Mouse (Mus musculus): ENCODE results near the gene Exo5. TPM values are rescaled to one million over a fixed set of nuclear protein-coding genes. Genes with fewer than 3 reads are reported as not detected.
A peak's percentile ranks its signal among the peaks of the same experiment; 100 is the strongest.

The Exo5 gene
- total and polyA plus RNA-seq, 2 experiments: 1.4 to 5.4 TPM

- Histone ChIP-seq H3K36me3 (ENCODE audit: control insufficient read depth, insufficient read depth, low read length) (no peaks in the 10 kb centered on the region), H3K4me3 (ENCODE audit: insufficient read depth, low read depth, low read length) (no peak overlapping the region), H3K27me3 (ENCODE audit: control insufficient read depth, insufficient read depth, low read length) (no peaks in the 10 kb centered on the region), H3K79me2 (ENCODE audit: control insufficient read depth, insufficient read depth, low read length) (no peaks in the 10 kb centered on the region), H3K9ac (ENCODE audit: low read depth, low read length) (no peak overlapping the region), H3K4me1 (ENCODE audit: control insufficient read depth, insufficient read depth, low read length) (no peaks in the 10 kb centered on the region), H3K27ac (replicated peaks; ENCODE audit: insufficient read depth, low read depth, low read length) (no peak overlapping the region)
- TF ChIP-seq POLR2A (IDR thresholded peaks at IDR 0.05; ENCODE audit: extremely low read depth, insufficient read depth, low read length) (no peak), CTCF (IDR thresholded peaks at IDR 0.05; ENCODE audit: low read depth, low read length) (peak; percentile 32; the same call in 1 of the 2 replicates)
- DNase-seq (ENCODE audit: extremely low read depth, low read depth, low spot score): peak; percentile 25
- 29% methylated on average over 8 of the region's 8 CpGs for whole genome bisulfite sequencing
These were observed 37.3 kb downstream of the Exo5 start for GRCm38 (mm10) chr4:120887381-120888112.

DNA sequence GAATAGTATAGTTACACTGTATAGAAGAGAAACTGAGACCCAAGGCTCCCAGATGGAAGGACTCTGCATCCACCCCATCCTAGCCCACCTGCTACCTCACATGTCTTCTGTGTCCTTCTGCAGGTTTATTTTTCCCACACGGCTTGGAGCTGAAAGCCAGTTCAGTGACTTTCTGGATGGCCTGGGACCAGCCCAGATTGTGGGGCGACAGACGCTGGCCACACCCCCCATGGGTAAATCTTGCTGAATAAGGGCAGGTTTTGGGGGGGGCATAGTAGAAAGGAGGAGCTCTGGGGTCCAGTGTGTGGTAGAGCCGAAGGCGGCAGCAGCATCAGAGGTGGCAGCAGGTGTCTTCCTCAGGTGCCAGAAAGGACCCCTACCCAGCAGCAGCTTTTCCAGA lies 38.0 kb downstream of the Exo5 start:
- no peak for TF ChIP-seq POLR2A (IDR thresholded peaks at IDR 0.05; ENCODE audit: extremely low read depth, insufficient read depth, low read length)
- TF ChIP-seq CTCF (IDR thresholded peaks at IDR 0.05; ENCODE audit: low read depth, low read length): no peak
- Histone ChIP-seq H3K36me3 (ENCODE audit: control insufficient read depth, insufficient read depth, low read length) (no peaks in the 10 kb centered on the region), H3K27ac (replicated peaks; ENCODE audit: insufficient read depth, low read depth, low read length) (no peak overlapping the region), H3K27me3 (ENCODE audit: control insufficient read depth, insufficient read depth, low read length) (no peaks in the 10 kb centered on the region), H3K4me1 (ENCODE audit: control insufficient read depth, insufficient read depth, low read length) (no peaks in the 10 kb centered on the region), H3K79me2 (ENCODE audit: control insufficient read depth, insufficient read depth, low read length) (no peaks in the 10 kb centered on the region), H3K4me3 (ENCODE audit: insufficient read depth, low read depth, low read length) (no peak overlapping the region), H3K9ac (ENCODE audit: low read depth, low read length) (no peak overlapping the region)
- 87% methylated on average over 5 of the region's 5 CpGs for WGBS
- DNase-seq (ENCODE audit: extremely low read depth, low read depth, low spot score): no peak

DNA sequence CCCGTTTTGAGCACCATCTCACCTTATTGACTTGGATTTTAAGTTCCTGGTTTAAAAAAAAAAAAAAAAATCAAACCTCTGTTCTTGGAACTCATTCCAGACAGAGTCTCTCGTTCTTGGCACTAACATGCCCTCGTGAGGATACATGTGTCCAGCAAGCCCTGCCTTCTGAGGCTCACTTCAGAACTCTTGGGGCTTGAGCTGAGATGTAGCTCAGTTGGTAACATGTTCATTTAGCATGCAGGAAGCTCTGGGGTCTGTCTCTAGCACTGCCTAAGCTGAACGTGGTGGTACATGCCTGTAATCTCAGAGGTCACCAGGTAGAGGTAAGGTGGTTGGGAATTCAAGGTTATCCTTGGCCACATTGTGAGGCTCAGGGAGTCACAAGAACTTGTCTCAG lies 38.7 kb downstream of the Exo5 start:
- Histone ChIP-seq H3K4me3 (ENCODE audit: insufficient read depth, low read depth, low read length) (no peak overlapping the region), H3K36me3 (ENCODE audit: control insufficient read depth, insufficient read depth, low read length) (no peaks in the 10 kb centered on the region), H3K79me2 (ENCODE audit: control insufficient read depth, insufficient read depth, low read length) (no peaks in the 10 kb centered on the region), H3K27ac (replicated peaks; ENCODE audit: insufficient read depth, low read depth, low read length) (no peak overlapping the region), H3K27me3 (ENCODE audit: control insufficient read depth, insufficient read depth, low read length) (no peaks in the 10 kb centered on the region), H3K4me1 (ENCODE audit: control insufficient read depth, insufficient read depth, low read length) (no peaks in the 10 kb centered on the region), H3K9ac (ENCODE audit: low read depth, low read length) (no peak overlapping the region)
- TF ChIP-seq CTCF (IDR thresholded peaks at IDR 0.05; ENCODE audit: low read depth, low read length): no peak
- no peak for TF ChIP-seq POLR2A (IDR thresholded peaks at IDR 0.05; ENCODE audit: extremely low read depth, insufficient read depth, low read length)
- WGBS: 24% methylated on average over 4 of the region's 4 CpGs
- peak; percentile 24 for DNase-seq (ENCODE audit: extremely low read depth, low read depth, low spot score)

DNA sequence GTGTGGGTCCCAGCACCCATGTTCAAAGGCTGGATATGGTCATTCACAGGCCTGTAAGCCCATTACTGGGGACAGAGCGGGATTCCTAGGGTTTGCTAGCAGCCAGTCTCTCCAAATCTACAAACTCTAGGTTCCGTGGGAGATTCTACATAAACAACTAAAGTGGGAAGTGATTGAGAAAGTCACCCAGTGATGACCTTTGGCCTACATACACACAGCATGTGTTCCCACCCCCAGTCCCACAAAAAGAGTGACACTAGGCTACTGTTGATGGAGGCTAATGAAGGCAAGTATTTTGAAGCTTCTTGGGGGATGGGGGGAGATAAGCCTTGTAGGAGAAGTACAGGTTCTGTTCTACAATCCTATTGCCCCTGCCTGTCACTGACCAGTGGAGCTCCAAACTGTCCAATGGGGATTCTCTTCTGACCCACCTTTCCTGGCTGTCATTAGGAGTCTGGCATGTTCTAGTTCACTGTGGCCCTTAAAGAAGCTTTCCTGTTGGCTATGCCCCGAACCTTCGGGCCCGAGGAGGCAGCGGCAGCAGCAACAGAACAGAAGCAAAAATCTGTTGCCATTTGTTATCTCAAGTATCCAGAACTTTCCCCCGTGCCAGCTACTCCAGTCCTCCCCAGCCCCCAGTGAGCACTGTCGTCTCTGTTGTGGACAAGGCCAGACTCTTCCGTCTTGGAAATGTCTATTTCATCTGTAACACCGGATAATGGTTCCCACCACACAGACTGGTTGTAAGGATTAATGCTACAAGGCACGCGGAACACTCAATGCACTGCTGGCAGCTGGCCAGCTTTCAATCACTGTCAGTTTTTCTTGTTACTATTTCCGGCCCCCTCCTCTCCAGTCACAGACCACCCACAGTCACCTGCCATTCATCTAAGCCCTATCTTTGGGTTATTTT lies 39.4 kb downstream of the Exo5 start:
- no peak overlapping the region for H3K9ac ChIP-seq (ENCODE audit: low read depth, low read length)
- H3K4me1 ChIP-seq (ENCODE audit: control insufficient read depth, insufficient read depth, low read length): no peaks in the 10 kb centered on the region
- no peaks in the 10 kb centered on the region for H3K36me3 ChIP-seq (ENCODE audit: control insufficient read depth, insufficient read depth, low read length)
- TF ChIP-seq POLR2A (IDR thresholded peaks at IDR 0.05; ENCODE audit: extremely low read depth, insufficient read depth, low read length): no peak
- no peak for TF ChIP-seq CTCF (IDR thresholded peaks at IDR 0.05; ENCODE audit: low read depth, low read length)
- 57% methylated on average over 13 of the region's 13 CpGs for WGBS
- peak; percentile 12 for DNase-seq (ENCODE audit: extremely low read depth, low read depth, low spot score)
- H3K27ac ChIP-seq (replicated peaks; ENCODE audit: insufficient read depth, low read depth, low read length): no peak overlapping the region
- H3K79me2 ChIP-seq (ENCODE audit: control insufficient read depth, insufficient read depth, low read length): no peaks in the 10 kb centered on the region
- no peaks in the 10 kb centered on the region for H3K27me3 ChIP-seq (ENCODE audit: control insufficient read depth, insufficient read depth, low read length)
- no peak overlapping the region for H3K4me3 ChIP-seq (ENCODE audit: insufficient read depth, low read depth, low read length)

- DNase-seq (ENCODE audit: extremely low read depth, low read depth, low spot score): no peak
- no peak overlapping the region for H3K4me3 ChIP-seq (ENCODE audit: insufficient read depth, low read depth, low read length)
- H3K9ac ChIP-seq (ENCODE audit: low read depth, low read length): no peak overlapping the region
- H3K4me1 ChIP-seq (ENCODE audit: control insufficient read depth, insufficient read depth, low read length): no peaks in the 10 kb centered on the region
- 69% methylated on average over 5 of the region's 5 CpGs for WGBS
- no peak overlapping the region for H3K27ac ChIP-seq (replicated peaks; ENCODE audit: insufficient read depth, low read depth, low read length)
- TF ChIP-seq POLR2A (IDR thresholded peaks at IDR 0.05; ENCODE audit: extremely low read depth, insufficient read depth, low read length) (no peak), CTCF (IDR thresholded peaks at IDR 0.05; ENCODE audit: low read depth, low read length) (no peak)
- no peaks in the 10 kb centered on the region for H3K36me3 ChIP-seq (ENCODE audit: control insufficient read depth, insufficient read depth, low read length)
- no peaks in the 10 kb centered on the region for H3K27me3 ChIP-seq (ENCODE audit: control insufficient read depth, insufficient read depth, low read length)
- no peaks in the 10 kb centered on the region for H3K79me2 ChIP-seq (ENCODE audit: control insufficient read depth, insufficient read depth, low read length)
These were observed 42.7 kb downstream of the Exo5 start for GRCm38 (mm10) chr4:120882002-120882625.
